Mouse (Mus musculus): ENCODE measurements at regions not wholly inside any gene's neighbourhood (a gene's known extent, or its start where the extent isn't known, plus 50 kb on each side); places are given as distances from the start of the nearest gene placed in this dataset.
A peak's percentile ranks its signal among the peaks of the same experiment; 100 is the strongest.

GRCm38 (mm10) chr14:68246966-68247365 lies 1047.1 kb downstream of the Synb start:
- DNase-seq (ENCODE audit: low read depth, low spot score), result no peak

GRCm38 (mm10) chr14:68240146-68240545 lies 1054.0 kb downstream of the Synb start:
- DNase-seq (ENCODE audit: low read depth, low spot score), result no peak

GRCm38 (mm10) chr14:68224152-68224551 lies 1069.9 kb downstream of the Synb start:
- DNase-seq (ENCODE audit: low read depth, low spot score), result no peak

GRCm38 (mm10) chr14:68219025-68219595 lies 1075.0 kb downstream of the Synb start:
- no peak for DNase-seq (ENCODE audit: low read depth, low spot score)

GRCm38 (mm10) chr14:68218471-68218870 lies 1075.6 kb downstream of the Synb start:
- DNase-seq (ENCODE audit: low read depth, low spot score), result no peak

- DNase-seq (ENCODE audit: low read depth, low spot score), result no peak
Observed at GRCm38 (mm10) chr14:68217986-68218385, 1076.1 kb downstream of the Synb start.

- no peak for DNase-seq (ENCODE audit: low read depth, low spot score)
Observed at GRCm38 (mm10) chr14:68213879-68214278, 1080.2 kb downstream of the Synb start.

GRCm38 (mm10) chr14:68198802-68199201 lies 1095.3 kb downstream of the Synb start:
- no peak for DNase-seq (ENCODE audit: low read depth, low spot score)

GRCm38 (mm10) chr14:68197470-68197800 lies 1096.7 kb downstream of the Synb start:
- DNase-seq (ENCODE audit: low read depth, low spot score), result peak; percentile 79

GRCm38 (mm10) chr14:68196762-68197469 lies 1097.2 kb downstream of the Synb start:
- peak; percentile 39 for DNase-seq (ENCODE audit: low read depth, low spot score)

- no peak for DNase-seq (ENCODE audit: low read depth, low spot score)
Observed at GRCm38 (mm10) chr14:68196201-68196600, 1097.9 kb downstream of the Synb start.

- no peak for DNase-seq (ENCODE audit: low read depth, low spot score)
Observed at GRCm38 (mm10) chr14:68189876-68190275, 1104.2 kb downstream of the Synb start.

GRCm38 (mm10) chr14:68188325-68188724 lies 1105.8 kb downstream of the Synb start:
- DNase-seq (ENCODE audit: low read depth, low spot score), result peak; percentile 30

- DNase-seq (ENCODE audit: low read depth, low spot score), result no peak
Observed at GRCm38 (mm10) chr14:68182606-68183005, 1111.5 kb downstream of the Synb start.

GRCm38 (mm10) chr14:68181168-68181567 lies 1112.9 kb downstream of the Synb start:
- no peak for DNase-seq (ENCODE audit: low read depth, low spot score)

Data from mesoderm, embryonic 11.5 days (tissue).